Mouse (Mus musculus): ENCODE measurements around the gene Cnot8. TPM values are rescaled to one million over a fixed set of nuclear protein-coding genes. Genes with fewer than 3 reads are reported as not detected.

The Cnot8 gene
- polyA plus RNA-seq, 1 experiment from 2014 or later, result 39.8 TPM

- ATAC-seq (ENCODE audit: low read depth), result peak; percentile 3
- no peaks in the 10 kb centered on the region for H3K27me3 ChIP-seq
- peak overlapping the region; percentile 90 for H3K27ac ChIP-seq
- H3K4me1 ChIP-seq (replicated peaks), result peaks cover 39% of the 10 kb centered on the region
- peak overlapping the region; percentile 83 for H3K4me3 ChIP-seq (replicated peaks)
- under 1% methylated on average over 24 of the region's 24 CpGs for WGBS (ENCODE audit: insufficient replicate concordance)
- DNase-seq, result no peak
- H3K9me3 ChIP-seq (replicated peaks), result no peaks in the 10 kb centered on the region
- peak overlapping the region; percentile 93 for H3K9ac ChIP-seq
- H3K36me3 ChIP-seq, result peaks cover 4% of the 10 kb centered on the region
- H3K4me2 ChIP-seq, result peak overlapping the region; percentile 84
Observed at GRCm38 (mm10) chr11:58104351-58104791, 418 bp downstream of the Cnot8 start.

DNA sequence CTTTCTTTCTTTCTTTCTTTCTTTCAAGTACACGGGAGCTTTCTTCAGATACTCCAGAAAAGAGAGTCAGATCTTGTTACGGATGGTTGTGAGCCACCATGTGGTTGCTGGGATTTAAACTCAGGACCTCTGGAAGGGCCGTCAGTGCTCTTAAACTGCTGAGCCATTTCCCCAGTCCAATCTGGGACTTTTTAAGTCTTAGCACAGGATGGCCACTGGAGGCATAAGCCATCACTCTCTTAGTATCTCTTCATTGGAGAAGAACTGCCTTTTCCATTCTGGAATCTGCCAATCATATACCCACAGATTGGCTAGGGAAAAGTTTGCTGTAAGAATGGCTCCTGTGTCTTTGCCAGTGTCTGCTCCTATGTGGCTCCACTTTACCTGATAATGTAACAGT, 3.1 kb downstream of the Cnot8 start:
- H3K36me3 ChIP-seq, result peaks cover 30% of the 10 kb centered on the region
- H3K9me3 ChIP-seq (replicated peaks), result no peaks in the 10 kb centered on the region
- no peak overlapping the region for H3K27ac ChIP-seq
- H3K4me2 ChIP-seq, result no peak overlapping the region
- no peak for DNase-seq
- H3K4me1 ChIP-seq (replicated peaks), result peaks cover 39% of the 10 kb centered on the region
- H3K4me3 ChIP-seq (replicated peaks), result no peak overlapping the region
- no peak overlapping the region for H3K9ac ChIP-seq
- ATAC-seq (ENCODE audit: low read depth), result no peak
- H3K27me3 ChIP-seq, result no peaks in the 10 kb centered on the region
- WGBS (ENCODE audit: insufficient replicate concordance), result 67% methylated on average over 3 of the region's 3 CpGs

DNA sequence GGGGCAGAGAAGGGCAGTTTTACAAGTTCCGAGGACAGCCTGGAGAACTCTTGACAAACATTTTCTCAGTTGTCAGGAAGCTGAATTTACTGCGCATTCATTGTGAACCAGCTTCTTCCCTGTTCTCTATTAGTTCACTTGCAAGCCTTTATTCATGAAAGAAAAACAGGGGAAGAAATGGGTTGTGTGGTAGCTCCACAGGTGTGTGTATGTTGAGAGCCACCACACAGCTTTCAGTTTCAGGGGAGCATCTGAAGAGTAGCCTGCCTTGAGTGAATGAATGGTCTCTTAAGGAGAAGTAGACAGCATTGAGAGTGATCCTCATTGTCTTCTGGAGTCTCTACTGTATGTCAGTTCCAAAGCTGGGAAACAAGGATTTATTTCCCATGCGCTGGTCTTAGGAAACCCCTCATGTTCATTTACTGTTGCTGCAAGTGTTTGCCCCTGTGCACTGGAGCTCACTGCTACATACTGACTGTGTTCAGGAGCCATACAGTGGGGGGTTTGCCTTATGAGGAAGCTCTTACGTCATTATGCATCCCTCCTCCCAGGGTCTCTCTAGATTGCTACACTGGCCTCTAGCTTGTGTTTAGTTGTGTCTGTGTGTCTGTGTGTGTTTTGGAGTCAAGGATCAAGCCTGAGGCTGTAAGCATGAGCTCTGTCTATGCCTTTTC, 3.8 kb downstream of the Cnot8 start:
- DNase-seq (no peak), ATAC-seq (ENCODE audit: low read depth) (no peak)
- Histone ChIP-seq H3K36me3 (peaks cover 38% of the 10 kb centered on the region), H3K9ac (no peak overlapping the region), H3K4me1 (replicated peaks) (peaks cover 38% of the 10 kb centered on the region), H3K4me2 (no peak overlapping the region), H3K27ac (no peak overlapping the region), H3K27me3 (no peaks in the 10 kb centered on the region), H3K4me3 (replicated peaks) (no peak overlapping the region), H3K9me3 (replicated peaks) (no peaks in the 10 kb centered on the region)
- WGBS (ENCODE audit: insufficient replicate concordance), result 74% methylated on average over 4 of the region's 4 CpGs

DNA sequence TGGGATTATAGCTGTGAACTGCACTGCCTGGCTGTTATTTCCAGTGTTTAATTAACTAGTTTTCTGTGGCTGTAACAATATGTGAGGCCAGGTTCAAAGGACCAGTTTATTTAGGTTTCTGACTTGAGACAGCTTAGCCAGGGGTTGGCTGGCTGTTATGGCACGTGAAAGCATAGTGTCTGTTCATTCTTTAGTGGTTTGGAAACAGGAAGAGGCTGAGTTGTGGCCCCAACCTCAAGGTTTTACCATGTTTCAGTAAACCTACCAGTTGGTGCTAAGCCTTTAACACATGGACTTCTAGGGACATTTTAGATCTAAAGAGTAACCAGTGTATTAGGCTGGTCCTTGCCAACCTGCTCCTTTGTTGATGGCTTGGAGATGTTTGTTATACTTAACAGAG, 12.6 kb downstream of the Cnot8 start:
- Histone ChIP-seq H3K27me3 (no peaks in the 10 kb centered on the region), H3K4me3 (replicated peaks) (no peak overlapping the region), H3K4me2 (no peak overlapping the region), H3K27ac (no peak overlapping the region; the same call in 1 of the 2 replicates), H3K4me1 (replicated peaks) (no peaks in the 10 kb centered on the region; the same call in 1 of the 2 replicates), H3K9ac (no peak overlapping the region), H3K36me3 (peaks cover 98% of the 10 kb centered on the region), H3K9me3 (replicated peaks) (no peaks in the 10 kb centered on the region)
- DNase-seq (no peak), ATAC-seq (ENCODE audit: low read depth) (no peak)
- 43% methylated on average over 1 of the region's 1 CpGs for WGBS (ENCODE audit: insufficient replicate concordance)

GRCm38 (mm10) chr11:58117044-58117652, 13.2 kb downstream of the Cnot8 start:
- Histone ChIP-seq H3K27ac (no peak overlapping the region), H3K9me3 (replicated peaks) (no peaks in the 10 kb centered on the region), H3K36me3 (peaks cover 98% of the 10 kb centered on the region), H3K4me1 (replicated peaks) (no peaks in the 10 kb centered on the region; the same call in 1 of the 2 replicates), H3K27me3 (no peaks in the 10 kb centered on the region), H3K4me2 (no peak overlapping the region), H3K4me3 (replicated peaks) (no peak overlapping the region), H3K9ac (no peak overlapping the region)
- ATAC-seq (ENCODE audit: low read depth), result no peak
- 74% methylated on average over 10 of the region's 10 CpGs for WGBS (ENCODE audit: insufficient replicate concordance)
- no peak for DNase-seq

- Histone ChIP-seq H3K27ac (no peak overlapping the region), H3K9me3 (replicated peaks) (no peaks in the 10 kb centered on the region), H3K9ac (no peak overlapping the region), H3K4me3 (replicated peaks) (no peak overlapping the region), H3K36me3 (peaks cover 95% of the 10 kb centered on the region), H3K4me1 (replicated peaks) (no peaks in the 10 kb centered on the region; the same call in 1 of the 2 replicates), H3K4me2 (no peak overlapping the region), H3K27me3 (no peaks in the 10 kb centered on the region)
- WGBS (ENCODE audit: insufficient replicate concordance), result 77% methylated on average over 3 of the region's 3 CpGs
- ATAC-seq (ENCODE audit: low read depth) (no peak), DNase-seq (no peak)
Observed at GRCm38 (mm10) chr11:58120655-58121054, 16.7 kb downstream of the Cnot8 start.

DNA sequence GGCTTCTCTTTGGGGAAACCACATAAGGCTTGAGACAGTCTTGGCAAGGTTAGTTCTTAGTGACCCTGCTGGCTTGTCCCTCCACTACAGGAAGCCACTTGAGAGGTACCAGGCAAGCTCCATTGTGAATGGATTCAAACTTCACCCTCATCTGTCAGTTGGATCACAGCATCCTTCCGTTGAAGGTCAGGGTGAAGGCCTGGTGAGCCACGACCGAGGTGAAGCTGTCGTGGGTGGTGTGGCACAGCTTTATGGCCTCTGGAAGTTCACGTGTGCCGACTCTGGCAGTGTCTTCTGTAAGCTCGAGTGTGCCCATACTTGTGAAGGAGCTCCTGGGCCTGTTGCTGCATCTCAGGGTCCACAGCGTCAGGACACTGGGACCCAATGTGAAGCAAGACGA, 17.4 kb downstream of the Cnot8 start:
- DNase-seq, result no peak
- Histone ChIP-seq H3K4me1 (replicated peaks) (no peaks in the 10 kb centered on the region; the same call in 1 of the 2 replicates), H3K27ac (no peak overlapping the region; the same call in 1 of the 2 replicates), H3K4me3 (replicated peaks) (no peak overlapping the region), H3K4me2 (no peak overlapping the region), H3K9me3 (replicated peaks) (no peaks in the 10 kb centered on the region), H3K36me3 (peaks cover 95% of the 10 kb centered on the region), H3K9ac (no peak overlapping the region), H3K27me3 (no peaks in the 10 kb centered on the region)
- no peak for ATAC-seq (ENCODE audit: low read depth)
- WGBS (ENCODE audit: insufficient replicate concordance), result 85% methylated on average over 9 of the region's 9 CpGs

GRCm38 (mm10) chr11:58123711-58124110, 19.8 kb downstream of the Cnot8 start:
- Histone ChIP-seq H3K27me3 (no peaks in the 10 kb centered on the region), H3K4me1 (replicated peaks) (peaks cover 22% of the 10 kb centered on the region), H3K4me2 (no peak overlapping the region), H3K27ac (no peak overlapping the region), H3K9me3 (replicated peaks) (no peaks in the 10 kb centered on the region), H3K9ac (no peak overlapping the region), H3K36me3 (peaks cover 92% of the 10 kb centered on the region), H3K4me3 (replicated peaks) (no peak overlapping the region)
- DNase-seq, result no peak
- no peak for ATAC-seq (ENCODE audit: low read depth)
- 79% methylated on average over 2 of the region's 2 CpGs for WGBS (ENCODE audit: insufficient replicate concordance)

GRCm38 (mm10) chr11:58125021-58125420, 21.1 kb downstream of the Cnot8 start:
- Histone ChIP-seq H3K9me3 (replicated peaks) (no peaks in the 10 kb centered on the region), H3K4me3 (replicated peaks) (no peak overlapping the region), H3K9ac (no peak overlapping the region), H3K36me3 (peaks cover 93% of the 10 kb centered on the region), H3K4me1 (replicated peaks) (peaks cover 25% of the 10 kb centered on the region), H3K4me2 (no peak overlapping the region), H3K27me3 (no peaks in the 10 kb centered on the region), H3K27ac (no peak overlapping the region)
- DNase-seq (no peak), ATAC-seq (ENCODE audit: low read depth) (no peak)
- 85% methylated on average over 11 of the region's 11 CpGs for WGBS (ENCODE audit: insufficient replicate concordance)

DNA sequence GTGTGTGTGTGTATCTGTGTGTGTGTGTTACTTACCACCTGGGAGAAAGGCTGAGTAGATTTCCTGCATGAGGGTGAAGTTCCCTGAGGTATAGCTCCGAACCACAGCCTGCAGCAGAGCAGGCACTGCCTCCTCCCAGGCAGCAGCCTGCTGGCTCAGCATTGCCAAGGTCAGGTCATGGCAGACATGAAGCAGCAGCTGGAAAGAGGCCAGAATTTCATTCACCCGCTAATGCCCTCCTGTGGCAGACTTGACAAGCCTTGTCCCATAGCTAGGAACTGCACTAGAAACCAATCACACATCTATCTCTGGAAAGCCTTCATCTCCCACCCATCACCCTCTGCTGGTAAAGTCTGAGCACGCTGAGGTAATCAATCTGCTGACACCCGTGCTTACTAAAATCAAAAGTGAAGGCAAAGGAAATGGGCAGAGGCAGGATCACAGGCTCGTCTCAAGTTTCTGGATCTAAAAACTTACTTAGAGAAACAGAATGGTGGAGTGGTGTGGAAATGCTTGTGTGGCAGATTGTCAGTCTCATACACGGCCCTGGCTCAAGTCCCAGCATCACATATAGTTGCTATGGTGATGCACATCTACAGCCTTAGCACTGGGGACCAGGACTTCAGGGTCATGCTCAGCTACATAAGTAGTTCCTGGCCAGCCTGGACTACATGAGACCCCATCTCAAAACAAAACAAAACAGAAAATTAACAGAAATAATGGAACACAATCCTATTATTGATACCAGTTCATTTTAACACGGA, 22.6 kb downstream of the Cnot8 start:
- no peak overlapping the region for H3K9ac ChIP-seq
- DNase-seq (no peak), ATAC-seq (ENCODE audit: low read depth) (no peak)
- no peaks in the 10 kb centered on the region for H3K27me3 ChIP-seq
- H3K4me2 ChIP-seq, result no peak overlapping the region
- peaks cover 25% of the 10 kb centered on the region for H3K4me1 ChIP-seq (replicated peaks)
- H3K4me3 ChIP-seq (replicated peaks), result no peak overlapping the region
- WGBS (ENCODE audit: insufficient replicate concordance), result 75% methylated on average over 7 of the region's 7 CpGs
- H3K36me3 ChIP-seq, result peaks cover 93% of the 10 kb centered on the region
- no peaks in the 10 kb centered on the region for H3K9me3 ChIP-seq (replicated peaks)
- H3K27ac ChIP-seq, result peak overlapping the region; percentile 44; the same call in 1 of the 2 replicates

- Histone ChIP-seq H3K36me3 (peaks cover 94% of the 10 kb centered on the region), H3K27ac (peak overlapping the region; percentile 80), H3K9me3 (replicated peaks) (no peaks in the 10 kb centered on the region), H3K4me3 (replicated peaks) (no peak overlapping the region), H3K4me2 (0 out of 2 replicates have a peak overlapping the region, but pooled peaks have one; percentile 25), H3K9ac (peak overlapping the region; percentile 22; the same call in 1 of the 2 replicates), H3K27me3 (no peaks in the 10 kb centered on the region), H3K4me1 (replicated peaks) (peaks cover 25% of the 10 kb centered on the region)
- 10% methylated on average over 2 of the region's 2 CpGs for WGBS (ENCODE audit: insufficient replicate concordance)
- ATAC-seq (ENCODE audit: low read depth) (peak; percentile 91), DNase-seq (peak; percentile 64)
Observed at GRCm38 (mm10) chr11:58127544-58127943, 23.6 kb downstream of the Cnot8 start.

Measured in liver, embryonic 13.5 days (tissue).